Mouse (Mus musculus): ENCODE measurements at regions not wholly inside any gene's neighbourhood (a gene's known extent, or its start where the extent isn't known, plus 50 kb on each side); places are given as distances from the start of the nearest gene placed in this dataset.
A peak's percentile ranks its signal among the peaks of the same experiment; 100 is the strongest.

- DNase-seq (ENCODE audit: low read depth), result peak; percentile 68
Measured at GRCm38 (mm10) chr1:64308088-64308487, 186.0 kb upstream of the Klf7 start.

GRCm38 (mm10) chr1:64305427-64306213, 183.5 kb upstream of the Klf7 start:
- DNase-seq (ENCODE audit: low read depth), result peak; percentile 75
- TF ChIP-seq CTCF (IDR thresholded peaks at IDR 0.05; ENCODE audit: borderline replicate concordance, extremely low read depth, insufficient read depth, insufficient read length) (no peak), POLR2A (IDR thresholded peaks at IDR 0.05; ENCODE audit: borderline replicate concordance, extremely low read depth, insufficient read depth, insufficient read length, poor library complexity, severe bottlenecking) (no peak)

More at GRCm38 (mm10) chr1:64308088-64308487, 186.0 kb upstream of the Klf7 start:
- no peak for TF ChIP-seq POLR2A (IDR thresholded peaks at IDR 0.05; ENCODE audit: borderline replicate concordance, extremely low read depth, insufficient read depth, insufficient read length, poor library complexity, severe bottlenecking)
- TF ChIP-seq CTCF (IDR thresholded peaks at IDR 0.05; ENCODE audit: borderline replicate concordance, extremely low read depth, insufficient read depth, insufficient read length), result no peak

DNA sequence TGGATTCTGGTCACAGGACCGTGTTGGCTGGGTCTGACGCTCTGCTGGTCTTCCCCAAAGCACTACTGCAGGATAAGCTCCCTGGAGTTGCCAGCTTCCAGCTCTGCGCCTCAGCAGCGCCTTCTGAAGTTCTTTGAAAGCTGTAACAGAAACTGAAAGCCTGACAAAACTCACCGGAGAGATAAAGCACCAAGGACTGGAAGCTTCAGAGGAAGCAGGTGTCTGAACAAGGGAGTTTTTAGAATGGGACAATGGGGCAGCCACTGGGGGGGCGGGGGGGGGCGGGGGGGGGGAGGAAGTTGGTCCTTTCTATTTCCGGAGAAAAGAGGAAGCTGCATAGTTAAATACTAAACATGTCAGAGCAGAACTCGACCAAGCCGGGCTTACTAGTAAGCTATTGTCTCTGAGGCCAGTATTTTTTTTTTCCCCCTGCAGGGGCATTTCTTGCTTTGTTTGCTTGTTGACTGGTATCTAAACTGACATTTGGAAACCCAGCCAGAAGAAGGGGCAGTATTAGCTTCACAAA, 180.8 kb upstream of the Klf7 start:
- DNase-seq (ENCODE audit: low read depth), result peak; percentile 77
- TF ChIP-seq CTCF (IDR thresholded peaks at IDR 0.05; ENCODE audit: borderline replicate concordance, extremely low read depth, insufficient read depth, insufficient read length) (no peak), POLR2A (IDR thresholded peaks at IDR 0.05; ENCODE audit: borderline replicate concordance, extremely low read depth, insufficient read depth, insufficient read length, poor library complexity, severe bottlenecking) (no peak)

DNA sequence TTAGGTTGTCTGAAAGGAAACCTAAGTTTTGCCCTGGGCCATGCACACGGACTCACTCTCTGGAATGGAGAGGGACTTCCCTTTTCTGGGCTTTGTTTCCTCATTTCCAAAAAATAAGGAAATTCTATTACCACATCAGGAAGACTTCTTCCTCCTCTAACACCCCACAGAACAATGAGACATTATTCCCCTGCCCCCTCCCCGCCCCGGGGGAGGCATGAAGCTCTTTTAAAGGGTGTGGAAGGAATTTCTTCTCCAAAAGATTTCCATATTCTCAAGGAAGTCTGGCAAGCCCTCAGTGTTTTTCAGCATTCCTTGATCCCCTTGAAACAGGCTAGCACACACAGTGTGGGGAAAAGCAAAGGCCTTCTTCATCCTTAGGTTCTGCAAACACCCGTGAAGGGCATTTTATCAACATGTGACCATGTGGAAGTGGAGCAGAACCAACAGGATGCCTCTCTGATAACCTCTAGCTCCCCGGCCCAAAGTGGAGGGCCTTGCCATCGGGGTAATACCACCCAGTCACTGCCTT, 179.5 kb upstream of the Klf7 start:
- TF ChIP-seq POLR2A (IDR thresholded peaks at IDR 0.05; ENCODE audit: borderline replicate concordance, extremely low read depth, insufficient read depth, insufficient read length, poor library complexity, severe bottlenecking), result no peak
- TF ChIP-seq CTCF (IDR thresholded peaks at IDR 0.05; ENCODE audit: borderline replicate concordance, extremely low read depth, insufficient read depth, insufficient read length), result no peak

GRCm38 (mm10) chr1:64300951-64301529, 179.0 kb upstream of the Klf7 start:
- no peak for TF ChIP-seq POLR2A (IDR thresholded peaks at IDR 0.05; ENCODE audit: borderline replicate concordance, extremely low read depth, insufficient read depth, insufficient read length, poor library complexity, severe bottlenecking)
- no peak for TF ChIP-seq CTCF (IDR thresholded peaks at IDR 0.05; ENCODE audit: borderline replicate concordance, extremely low read depth, insufficient read depth, insufficient read length)
- no peak for DNase-seq (ENCODE audit: low read depth)

More for the DNA sequence above, 179.5 kb upstream of the Klf7 start:
- DNase-seq (ENCODE audit: low read depth), result no peak

DNA sequence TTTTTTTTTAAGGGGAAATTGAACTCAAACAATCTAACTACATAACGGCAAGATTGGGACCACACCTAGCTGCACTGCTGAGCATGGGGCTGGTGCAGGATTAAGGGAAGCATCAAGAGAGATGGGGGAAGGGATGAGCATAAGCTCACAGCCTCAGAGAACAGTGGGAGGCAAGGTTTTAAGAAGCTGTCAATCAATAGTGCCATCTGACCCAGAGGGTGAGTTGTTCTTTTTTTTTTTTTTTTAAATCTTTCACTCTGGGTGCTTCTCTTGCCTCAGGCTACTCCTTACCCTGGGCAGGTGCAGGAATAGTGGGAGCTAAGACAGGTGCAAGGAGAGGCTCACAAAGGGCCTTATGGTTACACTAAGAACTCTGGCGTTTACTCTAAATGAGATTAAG, 176.9 kb upstream of the Klf7 start:
- peak; percentile 40 for DNase-seq (ENCODE audit: low read depth)
- no peak for TF ChIP-seq CTCF (IDR thresholded peaks at IDR 0.05; ENCODE audit: borderline replicate concordance, extremely low read depth, insufficient read depth, insufficient read length)
- no peak for TF ChIP-seq POLR2A (IDR thresholded peaks at IDR 0.05; ENCODE audit: borderline replicate concordance, extremely low read depth, insufficient read depth, insufficient read length, poor library complexity, severe bottlenecking)

- DNase-seq (ENCODE audit: low read depth), result no peak
- TF ChIP-seq CTCF (IDR thresholded peaks at IDR 0.05; ENCODE audit: borderline replicate concordance, extremely low read depth, insufficient read depth, insufficient read length) (no peak), POLR2A (IDR thresholded peaks at IDR 0.05; ENCODE audit: borderline replicate concordance, extremely low read depth, insufficient read depth, insufficient read length, poor library complexity, severe bottlenecking) (no peak)
Measured at GRCm38 (mm10) chr1:64298188-64298587, 176.1 kb upstream of the Klf7 start.

DNA sequence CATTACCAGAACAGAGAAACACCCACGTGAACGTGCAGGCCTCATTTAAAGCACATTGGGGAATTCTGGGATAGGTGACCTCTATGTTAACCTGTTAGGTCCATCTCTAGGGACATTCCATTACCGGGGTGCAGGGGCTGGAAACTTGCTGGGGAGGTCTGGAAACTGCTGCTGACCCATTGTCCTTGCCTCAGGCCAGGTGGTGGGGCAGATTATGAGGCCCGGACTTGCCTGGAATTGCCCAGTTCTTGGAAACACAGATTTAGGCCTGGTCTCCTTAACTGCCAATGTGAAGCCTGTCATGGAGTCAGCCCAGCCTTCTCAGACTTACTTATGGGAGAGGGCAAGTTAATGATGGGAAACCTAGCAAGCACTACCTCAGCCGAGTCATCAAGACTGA, 175.3 kb upstream of the Klf7 start:
- no peak for TF ChIP-seq CTCF (IDR thresholded peaks at IDR 0.05; ENCODE audit: borderline replicate concordance, extremely low read depth, insufficient read depth, insufficient read length)
- no peak for DNase-seq (ENCODE audit: low read depth)

- TF ChIP-seq POLR2A (IDR thresholded peaks at IDR 0.05; ENCODE audit: borderline replicate concordance, extremely low read depth, insufficient read depth, insufficient read length, poor library complexity, severe bottlenecking), result no peak
- no peak for TF ChIP-seq CTCF (IDR thresholded peaks at IDR 0.05; ENCODE audit: borderline replicate concordance, extremely low read depth, insufficient read depth, insufficient read length)
- DNase-seq (ENCODE audit: low read depth), result peak; percentile 54
Measured at GRCm38 (mm10) chr1:64295512-64295945, 173.4 kb upstream of the Klf7 start.

DNA sequence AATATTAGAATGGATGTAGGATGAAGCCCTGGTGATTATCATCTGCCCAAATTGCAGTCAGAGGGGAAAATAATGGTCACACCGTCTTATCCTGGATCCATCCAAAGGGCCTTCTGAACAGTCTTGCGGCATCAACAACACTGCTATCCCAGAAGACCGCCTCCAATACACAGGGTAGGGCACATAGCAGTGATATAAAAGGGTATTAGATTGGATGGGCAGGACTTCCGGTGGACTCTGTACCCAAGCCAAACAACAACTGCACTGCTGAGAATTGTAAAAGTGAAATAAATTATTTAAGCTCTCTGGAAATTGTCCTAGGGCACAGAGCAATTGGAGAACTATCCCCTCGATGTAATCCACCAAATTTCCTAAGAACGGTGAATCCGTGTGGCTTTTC, 173.0 kb upstream of the Klf7 start:
- no peak for DNase-seq (ENCODE audit: low read depth)
- TF ChIP-seq POLR2A (IDR thresholded peaks at IDR 0.05; ENCODE audit: borderline replicate concordance, extremely low read depth, insufficient read depth, insufficient read length, poor library complexity, severe bottlenecking), result no peak

- no peak for TF ChIP-seq POLR2A (IDR thresholded peaks at IDR 0.05; ENCODE audit: borderline replicate concordance, extremely low read depth, insufficient read depth, insufficient read length, poor library complexity, severe bottlenecking)
- TF ChIP-seq CTCF (IDR thresholded peaks at IDR 0.05; ENCODE audit: borderline replicate concordance, extremely low read depth, insufficient read depth, insufficient read length), result no peak
- DNase-seq (ENCODE audit: low read depth), result peak; percentile 52
Measured at GRCm38 (mm10) chr1:64288812-64289447, 166.8 kb upstream of the Klf7 start.
